Mouse (Mus musculus) E14TG2a.4 (cell line): ENCODE measurements at regions not wholly inside any gene's neighbourhood (a gene's known extent, or its start where the extent isn't known, plus 50 kb on each side); places are given as distances from the start of the nearest gene placed in this dataset.
A peak's percentile ranks its signal among the peaks of the same experiment; 100 is the strongest.

Source experiments
- H3K27me3 ChIP-seq: 2 replicates; pipeline ENCODE4 v1.6.1; 2014; ENCODE audit warnings: low read length, control low read depth; ENCODE audit not compliant: insufficient read depth
- H3K36me3 ChIP-seq: 2 replicates; pipeline ENCODE4 v1.6.1; 2014; ENCODE audit warnings: low read length, control low read depth; ENCODE audit not compliant: insufficient read depth
- H3K4me1 ChIP-seq: replicated peaks from 2 replicates; pipeline ENCODE4 v1.6.1; 2014; ENCODE audit warnings: low read depth, low read length, control low read depth
- H3K4me3 ChIP-seq: replicated peaks from 2 replicates; pipeline ENCODE4 v1.5.1; 2014; ENCODE audit warnings: mild to moderate bottlenecking, low read length
- H3K9me3 ChIP-seq: 2 replicates; pipeline ENCODE4 v1.6.1; 2014; ENCODE audit warnings: low read length, control low read depth
- CTCF ChIP-seq: conservative IDR thresholded peaks from 2 replicates; pipeline ENCODE4 v1.5.1; 2014; ENCODE audit warnings: low read length
- NANOG ChIP-seq: IDR thresholded peaks from 2 replicates; pipeline ENCODE4 v1.6.1; 2014; ENCODE audit warnings: borderline replicate concordance, low read length, mixed read lengths
- POU5F1 ChIP-seq: IDR thresholded peaks from 2 replicates; pipeline ENCODE4 v1.6.1; 2014; ENCODE audit warnings: low read length, borderline replicate concordance

DNA sequence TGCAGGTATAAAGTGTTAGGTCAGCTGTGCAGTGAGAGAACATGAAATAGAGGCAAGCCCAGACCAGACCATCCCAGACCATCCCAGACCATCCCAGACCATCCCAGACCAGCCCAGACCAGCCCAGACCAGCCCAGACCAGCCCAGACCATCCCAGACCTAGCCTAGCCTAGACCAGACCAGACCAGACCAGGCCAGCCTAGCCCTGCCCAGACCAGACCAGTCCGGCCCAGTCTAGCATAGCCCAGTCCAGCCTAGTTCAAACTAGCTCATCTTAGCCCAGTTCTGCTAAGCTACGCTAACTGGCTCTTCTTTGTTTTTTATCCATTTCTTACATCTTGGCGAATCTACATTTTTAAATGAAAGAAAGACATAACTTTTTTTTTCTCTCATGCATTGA lies 1015.9 kb downstream of the Car8 start:
- Histone ChIP-seq H3K4me1 (no peaks in the 10 kb centered on the region), H3K27me3 (no peaks in the 10 kb centered on the region), H3K9me3 (peaks cover 7% of the 10 kb centered on the region; the same call in 1 of the 2 replicates), H3K4me3 (no peak overlapping the region), H3K36me3 (no peaks in the 10 kb centered on the region)
- TF ChIP-seq NANOG (no peak), CTCF (no peak), POU5F1 (no peak)

DNA sequence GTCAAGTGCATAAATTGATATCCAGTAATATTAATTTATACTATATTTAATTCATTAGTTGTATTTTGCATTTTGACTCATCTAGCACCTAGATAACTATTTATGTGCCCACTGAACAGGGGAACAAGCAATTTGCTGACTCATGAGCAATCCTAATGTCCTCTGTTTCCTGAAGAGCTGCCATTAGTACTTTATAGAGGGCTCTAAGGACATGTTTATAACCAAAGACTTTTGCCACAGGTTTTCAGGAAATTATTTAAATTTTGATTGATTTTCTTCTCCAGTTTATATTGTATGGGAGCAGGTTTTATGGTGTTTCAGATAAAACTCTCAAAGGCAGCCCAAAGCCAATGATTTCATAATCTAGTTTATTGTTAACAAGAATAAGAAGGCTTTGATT lies 1018.4 kb downstream of the Car8 start:
- Histone ChIP-seq H3K36me3 (no peaks in the 10 kb centered on the region), H3K4me3 (no peak overlapping the region), H3K9me3 (peaks cover 7% of the 10 kb centered on the region; the same call in 1 of the 2 replicates), H3K27me3 (no peaks in the 10 kb centered on the region), H3K4me1 (no peaks in the 10 kb centered on the region)
- TF ChIP-seq POU5F1 (no peak), CTCF (no peak), NANOG (no peak)

- Histone ChIP-seq H3K27me3 (no peaks in the 10 kb centered on the region), H3K9me3 (peaks cover 6% of the 10 kb centered on the region; the same call in 1 of the 2 replicates), H3K4me3 (no peak overlapping the region), H3K4me1 (no peaks in the 10 kb centered on the region), H3K36me3 (no peaks in the 10 kb centered on the region)
- no peak for TF ChIP-seq CTCF
- no peak for TF ChIP-seq POU5F1
These were observed 1023.5 kb downstream of the Car8 start for GRCm38 (mm10) chr4:7215048-7216030.

GRCm38 (mm10) chr4:7206987-7207386 lies 1031.9 kb downstream of the Car8 start:
- no peaks in the 10 kb centered on the region for H3K27me3 ChIP-seq
- H3K36me3 ChIP-seq: no peaks in the 10 kb centered on the region; the same call in 1 of the 2 replicates
- peaks cover 16% of the 10 kb centered on the region for H3K9me3 ChIP-seq
- no peak overlapping the region for H3K4me3 ChIP-seq
- TF ChIP-seq POU5F1 (no peak), CTCF (no peak), NANOG (no peak)
- no peaks in the 10 kb centered on the region for H3K4me1 ChIP-seq

DNA sequence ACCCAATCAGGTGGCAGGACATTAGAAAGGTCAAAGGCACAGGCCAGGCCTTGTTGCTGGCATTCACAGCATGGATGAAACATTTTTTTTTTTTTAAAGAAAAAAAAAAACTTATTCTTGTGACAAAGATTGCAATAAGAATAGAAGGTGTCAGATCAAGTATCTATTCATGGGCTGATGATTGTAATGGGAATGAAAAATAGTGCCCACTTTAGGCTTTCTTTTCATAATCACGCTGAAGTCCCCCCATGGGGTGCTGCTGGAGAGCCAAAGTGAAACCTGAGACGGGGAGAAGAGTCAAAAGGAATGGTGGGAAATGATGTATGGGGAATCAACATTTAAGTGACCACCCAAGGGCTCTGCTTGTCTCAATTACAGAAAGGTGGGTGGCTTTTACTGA lies 1037.0 kb downstream of the Car8 start:
- Histone ChIP-seq H3K27me3 (no peaks in the 10 kb centered on the region), H3K4me3 (no peak overlapping the region), H3K9me3 (peaks cover 10% of the 10 kb centered on the region), H3K36me3 (no peaks in the 10 kb centered on the region; the same call in 1 of the 2 replicates), H3K4me1 (peaks cover 6% of the 10 kb centered on the region; the same call in 1 of the 2 replicates)
- TF ChIP-seq POU5F1: no peak
- peak; percentile 91 for TF ChIP-seq NANOG

GRCm38 (mm10) chr4:7199941-7200340 lies 1038.9 kb downstream of the Car8 start:
- peaks cover 6% of the 10 kb centered on the region; the same call in 1 of the 2 replicates for H3K4me1 ChIP-seq
- H3K9me3 ChIP-seq: peaks cover 10% of the 10 kb centered on the region
- H3K36me3 ChIP-seq: no peaks in the 10 kb centered on the region; the same call in 1 of the 2 replicates
- no peaks in the 10 kb centered on the region for H3K27me3 ChIP-seq
- TF ChIP-seq CTCF (no peak), NANOG (no peak), POU5F1 (no peak)
- H3K4me3 ChIP-seq: no peak overlapping the region

GRCm38 (mm10) chr4:7199052-7199451 lies 1039.8 kb downstream of the Car8 start:
- peaks cover 6% of the 10 kb centered on the region; the same call in 1 of the 2 replicates for H3K4me1 ChIP-seq
- peaks cover 10% of the 10 kb centered on the region for H3K9me3 ChIP-seq
- TF ChIP-seq CTCF (no peak), NANOG (no peak), POU5F1 (no peak)
- no peaks in the 10 kb centered on the region; the same call in 1 of the 2 replicates for H3K36me3 ChIP-seq
- no peaks in the 10 kb centered on the region for H3K27me3 ChIP-seq
- no peak overlapping the region for H3K4me3 ChIP-seq

GRCm38 (mm10) chr4:7196570-7196969 lies 1042.3 kb downstream of the Car8 start:
- Histone ChIP-seq H3K27me3 (no peaks in the 10 kb centered on the region), H3K4me1 (peaks cover 6% of the 10 kb centered on the region; the same call in 1 of the 2 replicates), H3K4me3 (no peak overlapping the region), H3K36me3 (no peaks in the 10 kb centered on the region), H3K9me3 (no peaks in the 10 kb centered on the region)
- TF ChIP-seq CTCF: no peak
- no peak for TF ChIP-seq NANOG
- no peak for TF ChIP-seq POU5F1

- H3K4me3 ChIP-seq: no peak overlapping the region
- TF ChIP-seq NANOG: no peak
- H3K9me3 ChIP-seq: no peaks in the 10 kb centered on the region
- H3K4me1 ChIP-seq: no peaks in the 10 kb centered on the region
- no peaks in the 10 kb centered on the region for H3K36me3 ChIP-seq
- H3K27me3 ChIP-seq: no peaks in the 10 kb centered on the region
These were observed 1043.2 kb downstream of the Car8 start for GRCm38 (mm10) chr4:7195619-7196018.

DNA sequence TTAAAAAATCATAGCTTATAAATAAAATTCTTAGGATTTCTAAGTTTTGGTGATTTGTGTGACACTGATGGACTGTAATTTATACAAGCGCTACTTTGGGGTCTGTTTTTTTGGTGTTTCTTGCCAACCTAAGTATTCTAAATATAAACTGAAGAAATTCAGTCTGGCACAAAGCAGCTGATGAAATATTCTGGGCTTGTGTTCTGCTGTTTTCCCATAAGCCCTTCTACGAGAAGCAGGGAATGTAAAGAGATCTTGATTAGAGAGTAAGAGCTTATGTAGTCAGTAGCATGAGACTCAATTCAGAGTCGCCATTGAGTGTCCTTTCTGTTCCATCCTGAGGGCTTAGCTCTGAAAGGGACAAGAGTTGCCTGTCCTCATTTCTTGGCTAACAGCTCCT lies 1046.9 kb downstream of the Car8 start:
- Histone ChIP-seq H3K9me3 (no peaks in the 10 kb centered on the region), H3K4me3 (no peak overlapping the region), H3K27me3 (no peaks in the 10 kb centered on the region), H3K4me1 (no peaks in the 10 kb centered on the region), H3K36me3 (no peaks in the 10 kb centered on the region)
- TF ChIP-seq NANOG (no peak), CTCF (no peak), POU5F1 (no peak)
